Mouse (Mus musculus) spleen, adult 18-20 months (tissue): Measurements from ENCODE around the gene Ccnb1ip1.

Experiments
- DNase-seq, 2 experiments: peaks; one replicate each; pipeline ENCODE4 v3.0.0; 2022; ENCODE audit warnings: mixed read lengths in 2 of 2

Gene Ccnb1ip1

DNA sequence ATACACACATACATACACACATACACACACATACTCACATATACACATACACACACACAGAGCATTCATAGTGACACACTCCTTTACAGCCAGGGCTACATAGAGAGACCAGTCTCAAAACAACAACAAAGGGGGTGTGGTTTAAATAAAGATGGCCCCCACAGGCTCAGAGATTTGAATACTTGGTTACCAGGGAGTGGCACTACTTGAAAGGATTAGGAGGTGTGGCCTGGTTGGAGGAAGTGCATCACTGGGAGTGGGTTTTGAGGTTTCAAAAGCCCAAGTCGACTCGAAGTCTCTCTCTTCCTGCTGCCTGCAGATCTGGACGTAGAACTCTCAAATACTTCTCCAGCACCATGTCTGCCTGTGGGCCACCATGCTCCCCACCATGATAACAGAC, 25.4 kb downstream of the Ccnb1ip1 start:
- DNase-seq = no peak

DNA sequence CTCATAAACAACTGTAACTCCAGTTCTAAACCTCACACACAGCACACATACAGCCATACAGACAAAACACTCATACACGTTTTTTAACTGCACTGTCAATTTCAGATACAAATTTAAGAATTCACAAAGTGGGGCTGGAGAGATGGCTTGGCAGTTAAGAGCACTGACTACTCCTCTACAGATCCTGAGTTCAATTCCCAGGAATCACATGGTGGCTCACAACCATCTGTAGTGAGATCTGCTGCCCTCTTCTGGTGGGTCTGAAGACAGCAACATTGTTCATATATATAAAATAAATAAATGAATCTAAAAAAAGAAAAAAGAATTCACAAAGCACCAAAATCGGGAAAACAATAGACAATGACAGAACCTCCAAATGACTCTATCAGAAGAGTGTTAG, 36.2 kb downstream of the Ccnb1ip1 start:
- DNase-seq = no peak

DNA sequence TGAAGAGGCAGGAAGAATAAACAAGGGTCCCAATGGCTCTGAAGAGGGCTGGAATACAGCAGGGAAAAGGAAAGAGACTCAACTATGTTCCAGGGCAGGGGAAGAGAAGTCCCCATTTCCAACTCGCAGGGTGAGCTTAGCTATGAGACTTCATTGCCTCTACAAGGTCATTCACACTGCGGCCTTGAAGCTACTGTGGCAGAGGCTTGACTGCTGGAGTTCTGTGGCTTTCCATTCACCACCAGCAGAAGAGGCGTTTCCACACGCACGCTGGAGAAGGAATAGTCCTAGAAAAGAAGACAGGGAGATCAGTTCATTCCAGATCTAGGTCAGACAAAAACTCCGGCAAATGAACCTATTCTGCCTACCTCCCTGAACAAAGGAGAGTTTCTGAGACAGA, 41.8 kb downstream of the Ccnb1ip1 start:
- DNase-seq = no peak

DNA sequence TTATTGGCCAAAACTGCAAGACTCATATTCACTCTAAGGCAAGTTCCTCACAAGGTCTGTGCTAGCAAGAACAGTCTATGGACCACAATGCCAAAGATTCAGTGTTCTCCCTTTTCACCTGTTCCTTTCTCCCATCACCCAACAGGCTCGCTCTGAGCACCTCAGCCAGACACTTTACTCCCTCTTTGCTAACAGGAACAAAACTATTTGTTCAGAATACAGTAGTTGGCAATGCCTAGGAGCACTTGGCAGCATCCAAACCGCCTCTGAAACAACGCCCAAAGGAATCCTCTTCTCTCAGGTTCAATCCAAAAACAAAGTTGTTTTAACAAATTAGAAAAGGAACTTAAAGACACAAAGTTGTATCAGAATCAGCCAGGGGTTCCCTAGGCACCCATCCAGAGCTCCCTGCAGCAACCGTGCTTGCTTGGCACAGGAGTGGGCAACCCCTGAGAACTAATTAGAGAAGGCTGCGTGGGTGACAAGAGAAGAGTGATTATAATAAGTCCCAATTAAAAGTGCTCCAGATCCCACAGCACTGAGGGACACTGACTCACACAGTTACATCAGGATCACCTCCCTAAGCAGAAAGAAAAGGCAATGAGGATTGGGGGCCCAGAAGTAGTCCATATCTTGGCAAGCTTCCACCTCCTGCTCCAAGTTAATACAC, 49.0 kb downstream of the Ccnb1ip1 start:
- no peak for DNase-seq

DNA sequence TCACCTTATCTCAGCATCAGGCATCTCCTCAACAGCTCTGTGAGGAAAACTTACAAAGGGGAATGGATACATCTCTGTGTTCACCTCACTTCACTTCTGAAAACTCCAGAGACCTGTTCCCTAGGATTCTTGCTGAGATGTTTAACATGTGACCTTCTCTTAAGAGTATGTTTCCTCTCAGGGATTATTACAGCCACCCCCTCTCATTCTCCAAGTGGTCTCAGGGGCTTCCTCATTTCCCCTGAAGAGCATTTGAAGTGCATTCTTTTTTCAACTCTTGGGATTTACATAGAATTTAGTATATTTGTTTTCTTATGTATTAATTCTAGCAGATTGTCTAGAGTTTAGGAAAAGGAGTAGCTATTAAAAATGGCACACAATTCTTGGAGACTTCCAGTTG, 62.5 kb downstream of the Ccnb1ip1 start, which contains the start of gene Olfr749:
Gene Olfr749, minus strand, starts transcription at position 101 of the 400 bp plus-strand sequence.
- DNase-seq = no peak

DNA sequence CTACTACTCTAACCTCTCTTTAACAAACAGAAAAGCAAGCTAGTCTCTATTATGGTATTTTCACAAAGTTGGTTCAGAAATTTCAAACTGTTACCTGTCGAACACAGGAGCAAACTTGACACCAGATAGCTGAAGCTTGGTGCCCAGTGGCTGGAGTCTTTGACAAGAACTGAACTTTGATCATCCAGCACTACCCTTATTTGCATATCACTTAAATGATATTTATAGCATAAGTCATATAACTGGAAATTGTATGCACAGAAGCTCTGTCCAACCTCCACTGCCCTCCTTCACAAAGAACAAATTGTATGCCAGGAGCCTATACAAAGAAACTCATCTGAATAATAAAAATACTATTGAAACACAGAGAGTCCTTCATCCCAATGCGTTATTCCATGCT, 65.9 kb downstream of the Ccnb1ip1 start:
- DNase-seq = no peak

DNA sequence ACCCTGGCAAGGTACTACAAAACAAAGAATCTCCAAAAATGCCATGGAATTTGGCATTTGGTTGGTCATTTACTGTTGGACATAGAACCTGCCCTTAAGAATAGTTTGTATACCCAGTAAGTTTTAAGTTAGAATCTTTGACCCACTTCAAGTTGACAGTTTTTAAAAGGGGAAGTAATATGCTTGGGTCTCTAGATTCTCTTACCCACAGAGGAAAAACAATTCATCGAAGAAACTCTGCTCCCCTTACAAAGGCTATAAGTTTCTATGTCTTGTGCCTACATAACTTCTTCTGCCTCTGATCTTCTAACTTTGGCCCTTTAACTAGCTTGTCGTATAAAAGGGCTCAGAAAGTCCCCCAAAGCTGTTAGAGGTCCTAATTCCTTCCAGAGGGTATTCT, 67.2 kb downstream of the Ccnb1ip1 start:
- no peak for DNase-seq
